Mouse (Mus musculus) small intestine, adult 2 months (tissue): ENCODE measurements at regions not wholly inside any gene's neighbourhood (a gene's known extent, or its start where the extent isn't known, plus 50 kb on each side); places are given as distances from the start of the nearest gene placed in this dataset.

ENCODE experiments used
- CTCF ChIP-seq: fragments of 200-500 bp; IDR thresholded peaks from 2 replicates; pipeline ENCODE4 v1.5.1; 2012; ENCODE audit warnings: low read depth, mild to moderate bottlenecking, control low read depth, inconsistent platforms, low read length, moderate library complexity, mixed read lengths; ENCODE audit not compliant: insufficient replicate concordance, insufficient read length; ENCODE audit errors: extremely low read depth
- POLR2A ChIP-seq: fragments of 200-500 bp; IDR thresholded peaks from 2 replicates; pipeline ENCODE4 v1.6.1; 2012; ENCODE audit warnings: low read depth, mild to moderate bottlenecking, control low read depth, inconsistent platforms, low read length, moderate library complexity

GRCm38 (mm10) chr13:41705636-41706035 lies 99.9 kb downstream of the Tmem170b start:
- no peak for TF ChIP-seq POLR2A
- no peak for TF ChIP-seq CTCF
